Mouse (Mus musculus) lung, embryonic 15.5 days (tissue): ENCODE results near the gene Hist1h2ap. TPM values are rescaled to one million over a fixed set of nuclear protein-coding genes. Genes with fewer than 3 reads are reported as not detected.
"Not testable (repeated sequence)": the region's sequence is repeated elsewhere in the genome, so short reads cannot be mapped to it uniquely, and the experiment has no call there.

Experiments
- ATAC-seq: fragments of 200-750 bp; cut with Nextera tagmentation; 2 replicates; pipeline ENCODE4 v1.8.0; 2017; ENCODE audit warnings: moderate number of reproducible peaks, borderline replicate concordance; ENCODE audit not compliant: low FRiP score, low TSS enrichment; ENCODE audit errors: extremely low read depth
- H3K27ac ChIP-seq: fragments of 300-500 bp; sonication (generic); 2 replicates; pipeline ENCODE4 v1.5.1; 2015; ENCODE audit warnings: moderate library complexity, mild to moderate bottlenecking, inconsistent platforms
- H3K27me3 ChIP-seq: fragments of 300-500 bp; sonication (generic); 2 replicates; pipeline ENCODE4 v1.6.1; 2015; ENCODE audit warnings: inconsistent platforms
- H3K36me3 ChIP-seq: fragments of 300-500 bp; sonication (generic); 2 replicates; pipeline ENCODE4 v1.6.1; 2015; ENCODE audit warnings: inconsistent platforms
- H3K4me1 ChIP-seq: fragments of 300-500 bp; sonication (generic); 2 replicates; pipeline ENCODE4 v1.6.1; 2015; ENCODE audit warnings: inconsistent platforms
- H3K4me2 ChIP-seq: fragments of 300-500 bp; sonication (generic); 2 replicates; pipeline ENCODE4 v1.6.1; 2015; ENCODE audit warnings: inconsistent platforms, mild to moderate bottlenecking, moderate library complexity
- H3K4me3 ChIP-seq: fragments of 300-500 bp; sonication (generic); 2 replicates; pipeline ENCODE4 v1.5.1; 2015; ENCODE audit warnings: mild to moderate bottlenecking, inconsistent platforms
- H3K9ac ChIP-seq: fragments of 300-500 bp; sonication (generic); 2 replicates; pipeline ENCODE4 v1.6.1; 2015; ENCODE audit warnings: inconsistent platforms
- H3K9me3 ChIP-seq: fragments of 300-500 bp; sonication (generic); 2 replicates; pipeline ENCODE4 v1.6.1; 2016; ENCODE audit warnings: inconsistent platforms
- WGBS: fragments of 180-500 bp; shearing (Covaris S2); methylation state at CpG from one replicate; pipeline ENCODE4 v1.1.7; 2015; 5-methylcytosine and 5-hydroxymethylcytosine counted together
- polyA plus RNA-seq: library from polyadenylated mRNA; unstranded; fragments of >200 nt; fragmentation: Nextera tagmentation; extraction: Ambion mirVana; gene quantifications from 2 replicates; pipeline ENCODE4 v1.2.1, GENCODE M21; 2015

Gene Hist1h2ap
- 3,976 and 4,351 TPM in 2 replicates for polyA plus RNA-seq

GRCm38 (mm10) chr13:21833461-21833860, at the start of gene Hist1h2ap, which contains the start of gene Hist1h2br:
Gene Hist1h2ap (minus strand): TSS chr13:21833507.
Gene Hist1h2br (plus strand): TSS chr13:21833743.
- no CpG with 5 or more reads among the region's 24 CpGs for WGBS

GRCm38 (mm10) chr13:21882760-21883405, 49.6 kb upstream of the Hist1h2ap start:
- no peaks in the 10 kb centered on the region for H3K9me3 ChIP-seq
- ATAC-seq = peak; percentile 57; the same call in 1 of the 2 replicates
- H3K9ac ChIP-seq = 0 out of 2 replicates have a peak overlapping the region, but pooled peaks have one; percentile 3
- H3K36me3 ChIP-seq = no peaks in the 10 kb centered on the region
- H3K27ac ChIP-seq = no peak overlapping the region
- H3K4me3 ChIP-seq = peak overlapping the region; percentile 36
- H3K27me3 ChIP-seq = no peaks in the 10 kb centered on the region
- WGBS = under 1% methylated on average over 13 of the region's 13 CpGs
- no peaks in the 10 kb centered on the region for H3K4me1 ChIP-seq
- H3K4me2 ChIP-seq = peak overlapping the region; percentile 47

More at GRCm38 (mm10) chr13:21833461-21833860, at the start of gene Hist1h2ap, which contains the start of gene Hist1h2br:
- H3K27ac ChIP-seq, H3K4me2 ChIP-seq, H3K27me3 ChIP-seq, H3K9me3 ChIP-seq, H3K36me3 ChIP-seq, H3K4me1 ChIP-seq, H3K4me3 ChIP-seq, H3K9ac ChIP-seq: not testable (repeated sequence)
- ATAC-seq = peak; percentile 93

- Histone ChIP-seq H3K36me3 (no peaks in the 10 kb centered on the region), H3K4me2 (peak overlapping the region; percentile 47), H3K9me3 (no peaks in the 10 kb centered on the region), H3K27me3 (no peaks in the 10 kb centered on the region), H3K9ac (peak overlapping the region; percentile 3), H3K4me1 (no peaks in the 10 kb centered on the region), H3K27ac (no peak overlapping the region), H3K4me3 (peak overlapping the region; percentile 36)
- 3% methylated on average over 27 of the region's 27 CpGs for WGBS
- ATAC-seq = peak; percentile 67; the same call in 1 of the 2 replicates
These were observed 48.8 kb upstream of the Hist1h2ap start for GRCm38 (mm10) chr13:21881878-21882669.

GRCm38 (mm10) chr13:21880735-21881134, 47.4 kb upstream of the Hist1h2ap start:
- Histone ChIP-seq H3K9me3 (no peaks in the 10 kb centered on the region), H3K9ac (no peak overlapping the region), H3K36me3 (no peaks in the 10 kb centered on the region), H3K4me2 (no peak overlapping the region), H3K27ac (no peak overlapping the region), H3K27me3 (no peaks in the 10 kb centered on the region), H3K4me1 (no peaks in the 10 kb centered on the region), H3K4me3 (no peak overlapping the region)
- no peak for ATAC-seq
- WGBS = 74% methylated on average over 6 of the region's 6 CpGs

GRCm38 (mm10) chr13:21865503-21865902, 32.2 kb upstream of the Hist1h2ap start:
- not testable (repeated sequence) for H3K27me3 ChIP-seq, H3K9me3 ChIP-seq, ATAC-seq, H3K36me3 ChIP-seq, H3K9ac ChIP-seq, H3K4me3 ChIP-seq, H3K27ac ChIP-seq, H3K4me1 ChIP-seq, H3K4me2 ChIP-seq
- 66% methylated on average over 3 of the region's 3 CpGs for WGBS

- H3K9me3 ChIP-seq = no peaks in the 10 kb centered on the region
- no peaks in the 10 kb centered on the region for H3K36me3 ChIP-seq
- H3K27ac ChIP-seq = no peak overlapping the region
- no peak overlapping the region for H3K4me3 ChIP-seq
- no peak overlapping the region for H3K9ac ChIP-seq
- WGBS = 26% methylated on average over 5 of the region's 5 CpGs
- no peak for ATAC-seq
- H3K4me1 ChIP-seq = no peaks in the 10 kb centered on the region
- no peak overlapping the region for H3K4me2 ChIP-seq
- H3K27me3 ChIP-seq = no peaks in the 10 kb centered on the region
These were observed 28.3 kb upstream of the Hist1h2ap start for GRCm38 (mm10) chr13:21861608-21862007.

- Histone ChIP-seq H3K27me3 (no peaks in the 10 kb centered on the region), H3K9me3 (no peaks in the 10 kb centered on the region), H3K4me3 (peak overlapping the region; percentile 40), H3K9ac (no peak overlapping the region), H3K36me3 (no peaks in the 10 kb centered on the region), H3K27ac (no peak overlapping the region), H3K4me1 (0 out of 2 replicates have a peak, but pooled peaks cover 4% of the 10 kb centered on the region), H3K4me2 (peak overlapping the region; percentile 49)
- 2% methylated on average over 15 of the region's 15 CpGs for WGBS
- no peak for ATAC-seq
These were observed 22.4 kb upstream of the Hist1h2ap start for GRCm38 (mm10) chr13:21855698-21856162.

- Histone ChIP-seq H3K9me3 (no peaks in the 10 kb centered on the region), H3K9ac (no peak overlapping the region), H3K4me3 (peak overlapping the region; percentile 40), H3K27me3 (no peaks in the 10 kb centered on the region), H3K27ac (no peak overlapping the region), H3K4me2 (peak overlapping the region; percentile 49), H3K36me3 (no peaks in the 10 kb centered on the region), H3K4me1 (0 out of 2 replicates have a peak, but pooled peaks cover 4% of the 10 kb centered on the region)
- ATAC-seq = 0 out of 2 replicates have a peak, but pooled peaks have one; percentile 31
- whole genome bisulfite sequencing = 2% methylated on average over 11 of the region's 11 CpGs
These were observed 21.8 kb upstream of the Hist1h2ap start for GRCm38 (mm10) chr13:21855146-21855545.

- no peaks in the 10 kb centered on the region for H3K9me3 ChIP-seq
- H3K4me2 ChIP-seq = no peak overlapping the region
- no peak overlapping the region for H3K27ac ChIP-seq
- no peak overlapping the region for H3K9ac ChIP-seq
- 44% methylated on average over 3 of the region's 3 CpGs for WGBS
- no peaks in the 10 kb centered on the region for H3K27me3 ChIP-seq
- H3K4me3 ChIP-seq = no peak overlapping the region
- no peaks in the 10 kb centered on the region for H3K36me3 ChIP-seq
- no peak for ATAC-seq
- H3K4me1 ChIP-seq = 0 out of 2 replicates have a peak, but pooled peaks cover 4% of the 10 kb centered on the region
These were observed 19.1 kb upstream of the Hist1h2ap start for GRCm38 (mm10) chr13:21852215-21852945.

- H3K36me3 ChIP-seq, H3K27me3 ChIP-seq, H3K4me1 ChIP-seq, H3K4me2 ChIP-seq, ATAC-seq, H3K27ac ChIP-seq, H3K9ac ChIP-seq, H3K9me3 ChIP-seq, H3K4me3 ChIP-seq: not testable (repeated sequence)
- 38% methylated on average over 1 of the region's 1 CpGs for WGBS
These were observed 17.4 kb upstream of the Hist1h2ap start for GRCm38 (mm10) chr13:21850696-21851095.

- Histone ChIP-seq H3K4me1 (0 out of 2 replicates have a peak, but pooled peaks cover 4% of the 10 kb centered on the region), H3K27ac (no peak overlapping the region), H3K36me3 (no peaks in the 10 kb centered on the region), H3K4me2 (no peak overlapping the region), H3K4me3 (no peak overlapping the region), H3K27me3 (no peaks in the 10 kb centered on the region), H3K9me3 (no peaks in the 10 kb centered on the region), H3K9ac (no peak overlapping the region)
- 24% methylated on average over 8 of the region's 8 CpGs for WGBS
- ATAC-seq = no peak
These were observed 14.6 kb upstream of the Hist1h2ap start for GRCm38 (mm10) chr13:21847883-21848282.
